Mouse (Mus musculus) frontal cortex, postnatal 36 days (tissue): Measurements from ENCODE around the gene Eif5a.

Source experiments
- DNase-seq, 2 experiments: peaks; one replicate each; pipeline ENCODE4 v3.0.0; 2022; ENCODE audit warnings: low spot score in 2 of 2

Gene Eif5a

GRCm38 (mm10) chr11:69902972-69903371 is 18.8 kb downstream of the Eif5a start:
- DNase-seq, result no peak

- DNase-seq, result no peak
Measured at GRCm38 (mm10) chr11:69901993-69902392, 19.8 kb downstream of the Eif5a start.

- peak; percentile 96 to 99 for DNase-seq
Measured at GRCm38 (mm10) chr11:69901406-69901846, 20.3 kb downstream of the Eif5a start.

- peak; percentile 85 to 87 for DNase-seq
Measured at GRCm38 (mm10) chr11:69900471-69901405, 21.0 kb downstream of the Eif5a start, which contains the start of the genes 2810408A11Rik and Neurl4. Gene 2810408A11Rik (minus strand): TSS chr11:69900987. Gene Neurl4 (plus strand): TSS chr11:69901072.

- DNase-seq, result no peak
Measured at GRCm38 (mm10) chr11:69899870-69900269, 21.9 kb downstream of the Eif5a start.

- no peak for DNase-seq
Measured at GRCm38 (mm10) chr11:69895291-69895690, 26.5 kb downstream of the Eif5a start, which contains the start of gene Acap1. Gene Acap1 (minus strand): TSS chr11:69895539.

GRCm38 (mm10) chr11:69894671-69895070 is 27.1 kb downstream of the Eif5a start:
- DNase-seq, result no peak

- no peak for DNase-seq
Measured at GRCm38 (mm10) chr11:69891482-69891881, 30.3 kb downstream of the Eif5a start.

- no peak for DNase-seq
Measured at GRCm38 (mm10) chr11:69886907-69887635, 34.7 kb downstream of the Eif5a start.

GRCm38 (mm10) chr11:69884663-69885062 is 37.1 kb downstream of the Eif5a start:
- DNase-seq, result no peak

GRCm38 (mm10) chr11:69884240-69884639 is 37.5 kb downstream of the Eif5a start:
- DNase-seq, result no peak

GRCm38 (mm10) chr11:69883527-69884151 is 38.1 kb downstream of the Eif5a start:
- DNase-seq, result no peak

- DNase-seq, result peak in 1 of 2 experiments; percentile 23
Measured at GRCm38 (mm10) chr11:69883066-69883465, 38.7 kb downstream of the Eif5a start.

GRCm38 (mm10) chr11:69881787-69882670 is 39.7 kb downstream of the Eif5a start:
- no peak for DNase-seq

- peak; percentile 53 to 64 for DNase-seq
Measured at GRCm38 (mm10) chr11:69880853-69881603, 40.7 kb downstream of the Eif5a start, which contains the start of gene Kctd11. Gene Kctd11 (minus strand): TSS chr11:69881406.

- peak in 1 of 2 experiments; percentile 39 for DNase-seq
Measured at GRCm38 (mm10) chr11:69880506-69880852, 41.3 kb downstream of the Eif5a start.

GRCm38 (mm10) chr11:69879711-69880110 is 42.0 kb downstream of the Eif5a start:
- no peak for DNase-seq

- DNase-seq, result no peak
Measured at GRCm38 (mm10) chr11:69878952-69879351, 42.8 kb downstream of the Eif5a start.

GRCm38 (mm10) chr11:69878399-69878798 is 43.4 kb downstream of the Eif5a start:
- no peak for DNase-seq

- DNase-seq, result no peak
Measured at GRCm38 (mm10) chr11:69877878-69878277, 43.9 kb downstream of the Eif5a start, which contains the start of gene Tmem95. Gene Tmem95 (minus strand): TSS chr11:69878018.
